Mouse (Mus musculus): ENCODE results near the gene Rasgrp1.

Gene Rasgrp1

DNA sequence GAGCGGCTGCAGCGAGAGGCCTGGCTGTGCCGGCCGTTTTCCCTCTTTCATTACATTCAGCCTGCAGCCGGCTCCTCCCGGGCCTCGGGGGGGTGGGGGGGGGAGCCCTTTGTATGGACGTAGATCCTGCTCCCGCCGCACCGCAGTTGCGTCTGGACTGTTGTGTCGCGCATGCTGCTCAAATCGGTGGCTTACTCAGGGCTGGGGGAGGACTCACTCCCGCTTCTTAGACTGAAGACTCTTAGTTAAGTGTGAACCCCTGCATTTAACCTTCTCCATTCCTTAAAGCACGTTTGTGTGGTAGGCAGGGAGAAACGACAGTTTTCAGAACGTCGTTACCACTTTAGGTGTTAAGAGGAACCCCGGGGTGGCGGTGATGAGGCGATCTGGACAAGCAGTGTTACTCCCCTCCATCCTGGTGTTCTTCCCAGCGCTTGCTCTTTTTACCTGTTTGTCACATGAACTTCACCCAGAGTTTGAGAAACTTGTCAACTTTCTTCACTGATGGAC, 92.7 kb downstream of the Rasgrp1 start:
- peak; percentile 9 to 10 for DNase-seq (ENCODE audit: low read depth in 2 of 2, low spot score in 2 of 2)

DNA sequence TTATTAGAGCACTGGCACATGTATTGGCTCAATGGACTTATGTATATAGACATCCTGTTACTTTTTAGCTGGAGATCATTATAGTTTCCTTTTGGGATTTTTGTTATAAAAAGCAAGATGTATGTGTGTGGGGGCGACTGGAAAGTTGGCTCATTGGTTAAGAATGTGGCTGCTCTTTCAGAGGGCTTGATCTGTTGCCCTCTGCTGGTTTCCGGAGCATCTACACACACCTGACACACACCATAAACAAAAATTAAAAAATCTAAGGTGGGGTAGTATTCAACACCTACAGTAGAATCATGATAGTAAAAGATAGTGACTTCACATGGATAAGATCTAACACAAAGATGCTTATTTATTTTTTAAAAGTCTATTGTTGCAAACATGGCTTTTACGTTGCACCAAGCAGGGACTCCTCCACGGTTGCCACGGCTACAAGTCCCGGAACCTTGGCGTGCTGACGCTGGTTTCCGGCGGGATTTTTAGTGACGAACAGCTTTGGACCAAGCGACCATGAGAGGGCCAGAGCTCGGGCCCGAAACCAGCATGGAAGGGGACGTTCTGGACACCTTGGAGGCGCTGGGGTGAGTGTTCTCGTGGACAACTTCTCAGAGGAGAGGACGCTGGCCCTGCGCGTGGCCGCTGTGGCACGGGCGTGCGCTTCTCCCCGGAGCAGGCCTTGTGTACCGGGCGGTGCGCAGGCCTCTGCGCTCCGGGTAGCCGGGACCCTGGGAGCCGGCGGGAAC, 93.4 kb downstream of the Rasgrp1 start, which contains the start of gene Fam98b:
Gene Fam98b (plus strand): TSS at position 485 of the 746 bp plus-strand sequence.
- peak; percentile 84 to 91 for DNase-seq (ENCODE audit: low read depth in 2 of 2, low spot score in 2 of 2)

GRCm38 (mm10) chr2:117241953-117242352, 100.8 kb downstream of the Rasgrp1 start:
- no peak for DNase-seq (ENCODE audit: low read depth in 2 of 2, low spot score in 2 of 2)

GRCm38 (mm10) chr2:117231257-117231656, 111.5 kb downstream of the Rasgrp1 start:
- peak; percentile 45 to 60 for DNase-seq (ENCODE audit: low read depth in 2 of 2, low spot score in 2 of 2)

- DNase-seq (ENCODE audit: low read depth in 2 of 2, low spot score in 2 of 2): no peak
Observed at GRCm38 (mm10) chr2:117230261-117230660, 112.5 kb downstream of the Rasgrp1 start.

All from CD8-positive naive resting alpha-beta T cell, adult 2 months (primary cell).